Mouse (Mus musculus): ENCODE measurements around the gene Vps11. TPM values are rescaled to one million over a fixed set of nuclear protein-coding genes. Genes with fewer than 3 reads are reported as not detected.
"Not testable (repeated sequence)": the region's sequence is repeated elsewhere in the genome, so short reads cannot be mapped to it uniquely, and the experiment has no call there.

Gene Vps11
- polyA plus RNA-seq, 1 experiment = 33.8 TPM

- Histone ChIP-seq H3K27ac (ENCODE audit: insufficient read depth, low read length) (peak overlapping the region; percentile 80), H3K4me1 (ENCODE audit: control insufficient read depth, insufficient read depth, low read length) (no peaks in the 10 kb centered on the region), H3K4me3 (ENCODE audit: insufficient read depth, low read length) (peak overlapping the region; percentile 80)
- TF ChIP-seq POLR2A (IDR thresholded peaks at IDR 0.05; ENCODE audit: low read depth, low read length) (peak; percentile 41; the same call in 1 of the 2 replicates), CTCF (IDR thresholded peaks at IDR 0.05; ENCODE audit: borderline replicate concordance, insufficient read depth, low read length) (no peak)
Measured at GRCm38 (mm10) chr9:44327064-44327711, 34.3 kb downstream of the Vps11 start.

- TF ChIP-seq POLR2A (IDR thresholded peaks at IDR 0.05; ENCODE audit: low read depth, low read length) (peak; percentile 69), CTCF (IDR thresholded peaks at IDR 0.05; ENCODE audit: borderline replicate concordance, insufficient read depth, low read length) (no peak)
- H3K27ac ChIP-seq (ENCODE audit: insufficient read depth, low read length) = peak overlapping the region; percentile 80
Measured at GRCm38 (mm10) chr9:44326371-44327063, 35.0 kb downstream of the Vps11 start.

DNA sequence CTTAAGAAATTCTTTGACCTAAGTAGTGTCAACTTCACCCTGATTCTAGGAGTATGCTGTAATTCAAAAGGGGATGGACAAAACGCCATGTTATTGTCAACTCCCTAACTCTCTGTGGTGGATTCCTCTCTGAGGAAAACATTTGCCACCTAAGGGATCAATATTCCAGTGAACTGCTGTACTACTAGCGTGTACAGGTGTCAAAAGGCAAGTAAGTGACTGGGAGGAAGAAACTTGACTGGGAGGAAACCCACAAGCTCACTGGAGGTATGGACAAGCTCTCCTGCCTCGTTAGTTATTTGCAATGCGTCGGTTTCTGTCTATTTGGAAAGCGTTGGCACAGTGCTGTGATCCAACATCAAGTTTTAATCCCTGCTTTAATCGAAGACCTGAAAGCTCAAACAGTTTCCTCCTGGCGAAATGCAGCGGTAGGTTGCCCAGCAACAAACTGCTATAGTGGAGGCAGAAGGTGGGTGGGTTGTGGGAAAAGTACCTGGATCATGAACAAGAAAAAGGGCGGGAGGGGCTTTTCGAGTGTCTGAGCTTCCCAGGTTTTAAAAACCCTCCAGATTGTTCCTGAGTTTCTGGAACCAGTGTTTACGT is 35.6 kb downstream of the Vps11 start, which contains the start of gene Dpagt1:
TSS of gene Dpagt1 (plus strand) at position 252 of the 603 bp plus-strand sequence.
- Histone ChIP-seq H3K4me3 (ENCODE audit: insufficient read depth, low read length) (peak within 1 kb of the TSS; percentile 80), H3K27ac (ENCODE audit: insufficient read depth, low read length) (peak within 1 kb of the TSS; percentile 80), H3K4me1 (ENCODE audit: control insufficient read depth, insufficient read depth, low read length) (no peaks in the 10 kb centered on the region)
- TF ChIP-seq CTCF (IDR thresholded peaks at IDR 0.05; ENCODE audit: borderline replicate concordance, insufficient read depth, low read length) = no peak
- TF ChIP-seq POLR2A (IDR thresholded peaks at IDR 0.05; ENCODE audit: low read depth, low read length) = no peak

More at GRCm38 (mm10) chr9:44326371-44327063, 35.0 kb downstream of the Vps11 start:
- no peaks in the 10 kb centered on the region for H3K4me1 ChIP-seq (ENCODE audit: control insufficient read depth, insufficient read depth, low read length)
- H3K4me3 ChIP-seq (ENCODE audit: insufficient read depth, low read length) = peak overlapping the region; percentile 80

- H3K27ac ChIP-seq (ENCODE audit: insufficient read depth, low read length) = peak overlapping the region; percentile 80
Measured at GRCm38 (mm10) chr9:44325032-44325767, 36.3 kb downstream of the Vps11 start.

DNA sequence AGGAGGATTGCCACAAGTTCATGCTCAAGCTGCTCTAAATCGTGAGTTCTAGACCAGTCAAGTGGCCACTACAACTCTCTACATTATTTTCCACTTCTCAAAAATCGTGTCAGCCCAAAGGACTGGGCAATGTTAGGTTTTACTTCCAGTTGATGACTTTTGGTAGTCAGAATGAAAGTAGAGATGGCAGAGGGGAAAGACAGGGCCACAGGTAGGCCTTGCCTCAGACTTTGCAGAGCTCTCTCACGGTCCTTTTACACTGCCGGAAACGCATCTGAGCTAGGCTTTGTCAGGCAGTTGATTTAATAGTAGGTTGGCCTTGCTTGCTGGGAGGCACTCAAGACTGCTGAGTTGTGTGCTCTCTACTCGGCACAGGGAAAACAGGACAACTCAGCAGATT is 37.3 kb downstream of the Vps11 start:
- Histone ChIP-seq H3K4me3 (ENCODE audit: insufficient read depth, low read length) (no peak overlapping the region), H3K4me1 (ENCODE audit: control insufficient read depth, insufficient read depth, low read length) (no peaks in the 10 kb centered on the region), H3K27ac (ENCODE audit: insufficient read depth, low read length) (no peak overlapping the region)
- TF ChIP-seq CTCF (IDR thresholded peaks at IDR 0.05; ENCODE audit: borderline replicate concordance, insufficient read depth, low read length) (no peak), POLR2A (IDR thresholded peaks at IDR 0.05; ENCODE audit: low read depth, low read length) (no peak)

More at GRCm38 (mm10) chr9:44325032-44325767, 36.3 kb downstream of the Vps11 start:
- not testable (repeated sequence) for H3K4me1 ChIP-seq (ENCODE audit: control insufficient read depth, insufficient read depth, low read length)
- 0 out of 2 replicates have a peak overlapping the region, but pooled peaks have one; percentile 80 for H3K4me3 ChIP-seq (ENCODE audit: insufficient read depth, low read length)

DNA sequence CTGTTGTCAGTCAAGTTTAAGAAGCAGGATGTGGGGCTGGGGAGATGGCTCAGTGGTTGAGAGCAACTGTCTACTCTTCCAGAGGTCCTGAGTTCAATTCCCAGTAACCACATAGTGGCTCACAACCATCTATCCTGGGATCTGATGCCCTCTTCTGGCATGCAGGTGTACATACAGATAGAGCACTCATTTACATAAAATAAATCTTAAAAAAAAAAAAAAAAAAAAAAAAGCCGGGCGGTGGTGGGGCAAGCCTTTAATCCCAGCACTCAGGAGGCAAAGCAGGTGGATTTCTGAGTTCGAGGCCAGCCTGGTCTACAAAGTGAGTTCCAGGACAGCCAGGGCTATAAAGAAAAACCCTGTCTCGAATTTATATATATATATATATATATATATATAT is 37.8 kb downstream of the Vps11 start:
- H3K27ac ChIP-seq (ENCODE audit: insufficient read depth, low read length); H3K4me3 ChIP-seq (ENCODE audit: insufficient read depth, low read length): not testable (repeated sequence)

DNA sequence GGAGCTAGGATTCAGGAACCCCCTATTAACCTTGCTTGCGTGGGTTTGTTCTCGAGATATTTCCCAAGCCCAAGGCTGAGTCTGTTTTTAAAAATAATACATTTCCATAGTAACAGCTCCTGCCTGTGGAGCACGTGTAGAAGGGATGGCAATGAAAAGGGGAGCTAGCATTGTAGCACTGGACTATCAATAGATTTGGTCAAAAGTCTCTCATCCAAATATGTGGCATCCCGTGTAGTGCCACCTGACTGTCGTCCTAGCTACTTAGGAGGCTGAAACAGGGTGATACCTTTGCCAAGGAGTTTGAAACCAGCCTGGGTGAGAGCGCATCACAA is 40.7 kb downstream of the Vps11 start:
- no peak for TF ChIP-seq CTCF (IDR thresholded peaks at IDR 0.05; ENCODE audit: borderline replicate concordance, insufficient read depth, low read length)
- no peak for TF ChIP-seq POLR2A (IDR thresholded peaks at IDR 0.05; ENCODE audit: low read depth, low read length)
- 0 out of 2 replicates have a peak, but pooled peaks cover 7% of the 10 kb centered on the region for H3K4me1 ChIP-seq (ENCODE audit: control insufficient read depth, insufficient read depth, low read length)
- peak overlapping the region; percentile 27 for H3K4me3 ChIP-seq (ENCODE audit: insufficient read depth, low read length)
- no peak overlapping the region; the same call in 1 of the 2 replicates for H3K27ac ChIP-seq (ENCODE audit: insufficient read depth, low read length)

More for the DNA sequence above, 37.8 kb downstream of the Vps11 start:
- not testable (repeated sequence) for H3K4me1 ChIP-seq (ENCODE audit: control insufficient read depth, insufficient read depth, low read length)

- peak within 1 kb of the TSS; percentile 16 for H3K27ac ChIP-seq (ENCODE audit: insufficient read depth, low read length)
- peak within 1 kb of the TSS; percentile 75 for H3K4me3 ChIP-seq (ENCODE audit: insufficient read depth, low read length)
- TF ChIP-seq CTCF (IDR thresholded peaks at IDR 0.05; ENCODE audit: borderline replicate concordance, insufficient read depth, low read length) (no peak), POLR2A (IDR thresholded peaks at IDR 0.05; ENCODE audit: low read depth, low read length) (peak; percentile 78)
- 0 out of 2 replicates have a peak, but pooled peaks cover 7% of the 10 kb centered on the region for H3K4me1 ChIP-seq (ENCODE audit: control insufficient read depth, insufficient read depth, low read length)
Measured at GRCm38 (mm10) chr9:44319887-44320798, 41.3 kb downstream of the Vps11 start, which contains the start of gene C2cd2l. Gene C2cd2l (minus strand): TSS chr9:44320285.
